ENCODE assay signal across 17 mouse cellular contexts in the genomic region with DNA sequence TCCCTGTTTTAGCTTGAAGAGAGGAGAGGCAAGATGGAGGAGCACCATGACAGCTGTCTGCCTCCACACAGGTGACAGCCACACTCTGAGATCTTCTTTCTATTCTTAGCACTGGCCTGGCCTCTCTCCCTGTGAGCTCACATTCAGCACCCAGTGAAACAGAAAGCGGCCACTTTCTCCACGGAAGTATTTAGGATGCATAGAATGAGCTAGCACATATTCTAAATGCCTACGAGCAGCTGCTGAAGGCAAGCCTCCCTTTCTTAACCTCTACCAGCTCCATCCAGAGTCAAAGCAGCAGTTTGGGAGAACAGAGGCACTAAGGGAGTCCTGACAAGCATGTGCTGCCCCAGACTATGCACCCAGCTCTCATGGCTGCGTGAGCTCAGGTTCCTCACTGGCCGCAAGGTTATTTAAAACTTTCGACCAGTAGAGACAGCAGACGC. TPM values are rescaled to one million over a fixed set of nuclear protein-coding genes. Genes with fewer than 3 reads are reported as not detected.
A peak's percentile ranks its signal among the peaks of the same experiment; 100 is the strongest.
DNase-seq lines count a peak whose midpoint lies in the region; ATAC-seq and TF ChIP-seq lines count a peak whose summit lies in the region.
"Had no signal": no experiment of that assay in that cellular context is flagged by ENCODE, and none has a peak within 500 bp of the region (broad histone marks: within the 10 kb centered on the region; RNA-seq: fewer than 3 reads in every experiment).

No protein-coding gene starts in this region.

- DNase-seq in left cerebral cortex, adult 2 months (ENCODE audit: extremely low spot score in 1 of 2, low spot score in 2 of 2): peak in 1 of 2 experiments; percentile 18
- no peak for DNase-seq in left cerebral cortex, postnatal 10 days (ENCODE audit: extremely low spot score in 1 of 2, low spot score in 2 of 2)
- DNase-seq in left cerebral cortex, postnatal 36 days (ENCODE audit: low spot score in 2 of 2): peak; percentile 32 to 46
- DNase-seq in spleen, postnatal 4 days (ENCODE audit: low spot score in 2 of 2): no peak
- no peak for DNase-seq in hindbrain, postnatal 0 days (ENCODE audit: low spot score)
- DNase-seq: adrenal gland, postnatal 25 days; cerebellum, adult 11 months; kidney, adult 2 months; right cerebral cortex, postnatal 14 days had no signal

- intact Hi-C loops in left cerebral cortex, adult 2 months (cut with DNase I): no loop called here
- intact Hi-C loops in left cerebral cortex, postnatal 10 days (cut with DNase I): no loop called here
- intact Hi-C loops in left cerebral cortex, postnatal 36 days (cut with DNase I): no loop called here

- H3K27me3 ChIP-seq in midbrain, embryonic 15.5 days (replicated peaks): no peaks in the 10 kb centered on the region
- H3K27me3 ChIP-seq in hindbrain, postnatal 0 days (ENCODE audit: insufficient read depth, low read length): no peaks in the 10 kb centered on the region
- H3K27me3 ChIP-seq: neural tube, embryonic 12.5 days had no signal

- no peak for TF ChIP-seq CTCF in left cerebral cortex, adult 2 months (IDR thresholded peaks at IDR 0.05)
- TF ChIP-seq CTCF in hindbrain, postnatal 0 days (IDR thresholded peaks at IDR 0.05; ENCODE audit: low read depth): no peak

- H3K36me3 ChIP-seq in midbrain, embryonic 15.5 days (replicated peaks): no peaks in the 10 kb centered on the region
- H3K36me3 ChIP-seq in hindbrain, postnatal 0 days (ENCODE audit: insufficient read depth, low read length): no peaks in the 10 kb centered on the region
- H3K36me3 ChIP-seq: hindbrain, embryonic 10.5 days; neural tube, embryonic 12.5 days had no signal

- H3K9me3 ChIP-seq in midbrain, embryonic 15.5 days: no peaks in the 10 kb centered on the region
- no peaks in the 10 kb centered on the region for H3K9me3 ChIP-seq in hindbrain, postnatal 0 days (ENCODE audit: low read length)
- H3K9me3 ChIP-seq: hindbrain, embryonic 10.5 days; neural tube, embryonic 12.5 days had no signal

- peak overlapping the region; percentile 38 for H3K4me3 ChIP-seq in left cerebral cortex, adult 2 months
- no peak overlapping the region for H3K4me3 ChIP-seq in midbrain, embryonic 15.5 days
- no peak overlapping the region for H3K4me3 ChIP-seq in hindbrain, postnatal 0 days (ENCODE audit: low read length)
- H3K4me3 ChIP-seq: hindbrain, embryonic 10.5 days; neural tube, embryonic 12.5 days had no signal

- ATAC-seq in common myeloid progenitor, adult 5-6 weeks (replicated peaks; ENCODE audit: low read depth, poor library complexity, severe bottlenecking): peak; percentile 52; the same call in 1 of the 2 replicates
- peak; percentile 33; the same call in 1 of the 2 replicates for ATAC-seq in granulocyte monocyte progenitor cell, adult 5-6 weeks (replicated peaks; ENCODE audit: poor library complexity, severe bottlenecking)
- no peak for ATAC-seq in midbrain, embryonic 15.5 days (replicated peaks)
- no peak for ATAC-seq in hindbrain, postnatal 0 days
- ATAC-seq: forebrain, embryonic 14.5 days had no signal

- peak overlapping the region; percentile 85 for H3K27ac ChIP-seq in left cerebral cortex, adult 2 months
- no peak overlapping the region for H3K27ac ChIP-seq in midbrain, embryonic 15.5 days
- H3K27ac ChIP-seq in hindbrain, postnatal 0 days: no peak overlapping the region
- H3K27ac ChIP-seq: hindbrain, embryonic 10.5 days; neural tube, embryonic 12.5 days had no signal

- 81% methylated on average over 7 of the region's 7 CpGs for WGBS in midbrain, embryonic 15.5 days
- WGBS in hindbrain, postnatal 0 days: 76% methylated on average over 7 of the region's 7 CpGs

- H3K4me2 ChIP-seq in midbrain, embryonic 15.5 days: no peak overlapping the region
- H3K4me2 ChIP-seq in hindbrain, postnatal 0 days (ENCODE audit: low read depth, low read length): no peak overlapping the region
- H3K4me2 ChIP-seq: neural tube, embryonic 12.5 days had no signal

- no peaks in the 10 kb centered on the region for H3K4me1 ChIP-seq in midbrain, embryonic 15.5 days
- H3K4me1 ChIP-seq in hindbrain, postnatal 0 days (ENCODE audit: insufficient read depth, low read length): peaks cover 4% of the 10 kb centered on the region; the same call in 1 of the 2 replicates

- H3K9ac ChIP-seq in midbrain, embryonic 15.5 days: no peak overlapping the region
- no peak overlapping the region for H3K9ac ChIP-seq in hindbrain, postnatal 0 days (replicated peaks; ENCODE audit: low read length)
- H3K9ac ChIP-seq: neural tube, embryonic 12.5 days had no signal

RNA-seq across cellular contexts. Expression of a gene that starts 1.6 kb away (rescaled TPM):
- total RNA-seq in left cerebral cortex, adult 2 months (2021): 1 to 10 TPM; 6.6 to 8.1 TPM
- 1 to 10 TPM; 9.0 to 9.7 TPM for total RNA-seq in left cerebral cortex, postnatal 10 days (2021)
- total RNA-seq in common myeloid progenitor, adult 5-6 weeks (2017): not detected in 2 replicates
- not detected in 2 replicates for total RNA-seq in granulocyte monocyte progenitor cell, adult 5-6 weeks (2014; fragmentation: Nextera tagmentation)
- not detected in 2 replicates for total RNA-seq in granulocyte monocyte progenitor cell, adult 5-6 weeks (2017)
- 1 to 10 TPM; 9.1 to 9.6 TPM for total RNA-seq in left cerebral cortex, postnatal 36 days (2021)
- 0.46 TPM in 1 of 2 replicates, not detected in the other for polyA plus RNA-seq in midbrain, embryonic 15.5 days (2015; fragmentation: Nextera tagmentation; extraction: Ambion mirVana)
- 0.21 and 0.47 TPM in 2 replicates for total RNA-seq in hindbrain, postnatal 0 days (2014; rRNA removed)
- 0.55 and 1.1 TPM in 2 replicates for polyA plus RNA-seq in hindbrain, postnatal 0 days (2015; fragmentation: Nextera tagmentation; extraction: Ambion mirVana)
- total RNA-seq: adrenal gland, postnatal 25 days; megakaryocyte-erythroid progenitor cell, adult 5-6 weeks had no signal
- polyA plus RNA-seq: forebrain, embryonic 14.5 days; hindbrain, embryonic 10.5 days; testis, adult 2 months had no signal

RNA-seq across cellular contexts. Expression of a gene that starts 43.5 kb away (rescaled TPM):
- total RNA-seq in left cerebral cortex, adult 2 months (2021): 10 to 100 TPM; 22.6 to 22.8 TPM
- total RNA-seq in left cerebral cortex, postnatal 10 days (2021): 10 to 100 TPM; 19.0 to 20.5 TPM
- 26.4 and 27.5 TPM in 2 replicates for total RNA-seq in common myeloid progenitor, adult 5-6 weeks (2017)
- 25.5 and 39.0 TPM in 2 replicates for total RNA-seq in granulocyte monocyte progenitor cell, adult 5-6 weeks (2014; fragmentation: Nextera tagmentation)
- 46.2 and 47.1 TPM in 2 replicates for total RNA-seq in granulocyte monocyte progenitor cell, adult 5-6 weeks (2017)
- total RNA-seq in left cerebral cortex, postnatal 36 days (2021): 10 to 100 TPM; 22.9 to 23.8 TPM
- 9.0 and 10.6 TPM in 2 replicates for polyA plus RNA-seq in midbrain, embryonic 15.5 days (2015; fragmentation: Nextera tagmentation; extraction: Ambion mirVana)
- total RNA-seq in hindbrain, postnatal 0 days (2014; rRNA removed): 38.2 and 44.4 TPM in 2 replicates
- 11.1 and 11.5 TPM in 2 replicates for polyA plus RNA-seq in hindbrain, postnatal 0 days (2015; fragmentation: Nextera tagmentation; extraction: Ambion mirVana)

Comparison
In these comparisons a context has a peak if more than half of its experiments do, and no peak if none do; other contexts are left out.
1. DNase-seq: peak in left cerebral cortex, postnatal 36 days (2 of 2); none in left cerebral cortex, postnatal 10 days (0 of 2), spleen, postnatal 4 days (0 of 2) and hindbrain, postnatal 0 days (single experiment).
2. ATAC-seq: peak in common myeloid progenitor, adult 5-6 weeks (single experiment) and granulocyte monocyte progenitor cell, adult 5-6 weeks (single experiment); none in midbrain, embryonic 15.5 days (single experiment) and hindbrain, postnatal 0 days (single experiment).